Comparison of ENCODE assay signal across 20 mouse cellular contexts in genomic region chr10:31242442-31242966, GRCm38 (mm10).
"Had no signal": no experiment of that assay in that cellular context is flagged by ENCODE, and none has a peak within 500 bp of the region (broad histone marks: within the 10 kb centered on the region; RNA-seq: fewer than 3 reads in every experiment).

No protein-coding gene starts in this region.

- DNase-seq: kidney, adult 9 months; kidney, postnatal 25 days; layer of hippocampus, adult 9-11 months; liver; lung, adult 18-20 months; lung, postnatal 10 days; lung, postnatal 36 days; midbrain, embryonic 14.5 days; thymus, postnatal 25 days had no signal

- H3K27ac ChIP-seq: kidney, postnatal 0 days; layer of hippocampus, adult 2 months; left cerebral cortex, adult 2 months; limb, embryonic 10.5 days; limb, embryonic 13.5 days; liver, embryonic 12.5 days; liver, embryonic 15.5 days; lung, embryonic 15.5 days; stomach, postnatal 0 days had no signal

- H3K4me3 ChIP-seq: layer of hippocampus, adult 2 months; left cerebral cortex, adult 2 months; limb, embryonic 10.5 days; limb, embryonic 13.5 days; liver, embryonic 12.5 days; liver, embryonic 15.5 days; lung, embryonic 15.5 days; megakaryocyte, embryonic 14.5 days had no signal

- H3K4me2 ChIP-seq: limb, embryonic 13.5 days; liver, embryonic 12.5 days; liver, embryonic 15.5 days; lung, embryonic 15.5 days; midbrain, embryonic 11.5 days had no signal

- H3K9ac ChIP-seq: limb, embryonic 13.5 days; liver, embryonic 12.5 days; liver, embryonic 15.5 days; lung, embryonic 15.5 days had no signal

- H3K4me1 ChIP-seq: limb, embryonic 10.5 days; limb, embryonic 13.5 days; liver, embryonic 12.5 days; liver, embryonic 15.5 days; lung, embryonic 15.5 days; megakaryocyte, embryonic 14.5 days had no signal

- H3K27me3 ChIP-seq: limb, embryonic 13.5 days; liver, embryonic 12.5 days; liver, embryonic 15.5 days; lung, embryonic 15.5 days; megakaryocyte, embryonic 14.5 days had no signal

- H3K9me3 ChIP-seq: limb, embryonic 10.5 days; limb, embryonic 13.5 days; liver, embryonic 12.5 days; liver, embryonic 15.5 days; lung, embryonic 15.5 days had no signal

- ATAC-seq: liver, embryonic 12.5 days had no signal

- H3K36me3 ChIP-seq: limb, embryonic 10.5 days; limb, embryonic 13.5 days; liver, embryonic 12.5 days; liver, embryonic 15.5 days; lung, embryonic 15.5 days had no signal
